Mouse (Mus musculus): ENCODE measurements around the gene Mtcp1. TPM values are rescaled to one million over a fixed set of nuclear protein-coding genes. Genes with fewer than 3 reads are reported as not detected.

The Mtcp1 gene
- polyA plus RNA-seq, 2 experiments = 4.5 to 5.7 TPM

DNA sequence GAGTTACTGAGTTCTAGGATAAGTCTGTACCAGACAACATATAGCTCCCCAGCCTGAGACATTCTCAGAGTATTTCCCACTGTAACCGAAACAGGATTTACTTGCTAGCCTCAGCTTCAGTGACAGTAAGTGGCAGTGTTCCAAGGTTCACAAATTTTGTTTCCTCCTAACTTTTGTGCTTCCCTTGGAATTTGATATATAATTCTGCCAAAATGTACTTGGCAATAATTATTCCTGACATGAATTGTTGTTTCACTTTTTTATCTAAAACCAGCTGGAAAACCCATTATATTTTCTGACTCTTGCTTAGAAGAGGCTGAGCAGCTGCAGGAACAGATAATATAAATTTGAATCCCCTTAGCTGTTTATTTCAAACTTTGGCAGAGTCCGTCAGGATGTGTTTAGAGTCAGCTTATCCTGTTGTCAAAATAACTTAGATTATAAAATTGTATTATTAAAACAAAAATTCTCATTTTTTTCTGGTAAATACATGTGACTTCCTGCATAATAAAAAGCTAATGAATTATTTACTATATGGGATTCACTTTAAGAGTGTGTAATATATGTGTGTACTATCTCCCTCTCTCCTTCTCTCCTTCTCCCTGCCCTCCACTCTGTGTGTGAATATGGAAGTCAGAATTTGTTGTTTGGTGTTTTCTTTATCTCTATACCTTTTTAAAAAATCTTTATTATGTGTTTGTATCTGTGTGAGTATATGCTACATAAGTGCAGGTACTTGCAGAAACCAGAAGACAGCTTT, 43.5 kb downstream of the Mtcp1 start:
- Histone ChIP-seq H3K27ac (no peak overlapping the region), H3K4me3 (ENCODE audit: insufficient read depth in 1 of 2, low read depth in 2 of 2, low read length in 2 of 2) (no peak overlapping the region), H3K9me3 (ENCODE audit: control insufficient read depth, low read length) (no peaks in the 10 kb centered on the region), H3K4me1 (replicated peaks; ENCODE audit: control insufficient read depth in 2 of 2, insufficient read depth in 2 of 2, low read length in 1 of 2) (no peaks in the 10 kb centered on the region), H3K4me2 (ENCODE audit: low read depth) (no peak overlapping the region), H3K36me3 (replicated peaks; ENCODE audit: control insufficient read depth, insufficient read depth, low read depth) (no peaks in the 10 kb centered on the region), H3K9ac (replicated peaks) (no peak overlapping the region), H3K27me3 (ENCODE audit: control insufficient read depth, insufficient read depth, low read length) (no peaks in the 10 kb centered on the region)
- DNase-seq (ENCODE audit: low read depth in 3 of 3, low spot score in 3 of 3) (no peak), ATAC-seq (ENCODE audit: insufficient read depth) (no peak)
- no peak for TF ChIP-seq EP300 (IDR thresholded peaks at IDR 0.05; ENCODE audit: low read depth)
- no peak for TF ChIP-seq CTCF (IDR thresholded peaks at IDR 0.05; ENCODE audit: low read depth)
- WGBS (ENCODE audit: insufficient replicate concordance) = 51% methylated on average over 2 of the region's 2 CpGs

DNA sequence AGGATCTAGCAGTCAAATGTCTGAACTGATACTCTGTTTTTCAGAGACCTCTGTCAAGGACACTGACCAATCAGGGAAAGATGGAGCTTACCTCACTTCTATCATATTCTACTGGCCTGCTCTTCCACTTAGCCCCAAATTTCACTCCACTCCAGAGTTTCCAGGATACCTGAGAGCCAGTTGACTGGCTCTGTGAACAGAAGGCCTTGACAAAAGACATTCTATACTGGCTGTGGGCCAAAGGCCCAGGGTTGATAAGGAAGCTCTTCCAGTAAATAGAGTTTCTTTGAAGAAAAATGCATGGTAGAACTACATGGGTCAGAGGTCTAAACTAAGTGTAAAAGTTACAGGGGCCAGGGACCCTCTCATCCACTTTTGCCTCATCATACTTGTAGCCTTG, 46.2 kb downstream of the Mtcp1 start:
- H3K4me2 ChIP-seq (ENCODE audit: low read depth) = no peak overlapping the region
- no peak for ATAC-seq (ENCODE audit: insufficient read depth)
- no peak overlapping the region for H3K9ac ChIP-seq (replicated peaks)
- H3K27ac ChIP-seq = no peak overlapping the region
- no peak for TF ChIP-seq EP300 (IDR thresholded peaks at IDR 0.05; ENCODE audit: low read depth)
- no peak for TF ChIP-seq CTCF (IDR thresholded peaks at IDR 0.05; ENCODE audit: low read depth)
- no peaks in the 10 kb centered on the region for H3K9me3 ChIP-seq (ENCODE audit: control insufficient read depth, low read length)
- no peaks in the 10 kb centered on the region for H3K27me3 ChIP-seq (ENCODE audit: control insufficient read depth, insufficient read depth, low read length)
- no peaks in the 10 kb centered on the region for H3K36me3 ChIP-seq (replicated peaks; ENCODE audit: control insufficient read depth, insufficient read depth, low read depth)
- DNase-seq (ENCODE audit: low read depth in 3 of 3, low spot score in 3 of 3) = no peak
- no peaks in the 10 kb centered on the region for H3K4me1 ChIP-seq (replicated peaks; ENCODE audit: control insufficient read depth in 2 of 2, insufficient read depth in 2 of 2, low read length in 1 of 2)
- H3K4me3 ChIP-seq (ENCODE audit: insufficient read depth in 1 of 2, low read depth in 2 of 2, low read length in 2 of 2) = no peak overlapping the region

Other genes with a start within 250 kb of the Mtcp1 start
- gene Fundc2, start 34.2 kb downstream of the Mtcp1 start, polyA plus RNA-seq (2012; rRNA removed) = 5.7 and 10.9 TPM in 2 replicates
- gene Fundc2, start 34.2 kb downstream of the Mtcp1 start, polyA plus RNA-seq (2014; fragmentation: Nextera tagmentation; extraction: Ambion mirVana) = 42.2 and 44.8 TPM in 2 replicates
- gene F8, start 34.0 kb downstream of the Mtcp1 start, polyA plus RNA-seq (2012; rRNA removed) = 0.21 and 0.46 TPM in 2 replicates
- 1.8 and 2.8 TPM in 2 replicates for gene F8, start 34.0 kb downstream of the Mtcp1 start, polyA plus RNA-seq (2014; fragmentation: Nextera tagmentation; extraction: Ambion mirVana)
- gene Cmc4, start within 50 bp of the Mtcp1 start, polyA plus RNA-seq (2012; rRNA removed) = 5.0 and 9.2 TPM in 2 replicates
- gene Cmc4, start within 50 bp of the Mtcp1 start, polyA plus RNA-seq (2014; fragmentation: Nextera tagmentation; extraction: Ambion mirVana) = 10.0 and 12.8 TPM in 2 replicates
- 5.2 and 11.0 TPM in 2 replicates for gene Brcc3, start within 50 bp of the Mtcp1 start, polyA plus RNA-seq (2012; rRNA removed)
- gene Brcc3, start within 50 bp of the Mtcp1 start, polyA plus RNA-seq (2014; fragmentation: Nextera tagmentation; extraction: Ambion mirVana) = 32.1 and 33.8 TPM in 2 replicates
- 13.6 and 24.9 TPM in 2 replicates for gene Vbp1, start 97.7 kb upstream of the Mtcp1 start, polyA plus RNA-seq (2012; rRNA removed)
- gene Vbp1, start 97.7 kb upstream of the Mtcp1 start, polyA plus RNA-seq (2014; fragmentation: Nextera tagmentation; extraction: Ambion mirVana) = 104 and 110 TPM in 2 replicates
- gene Rab39b, start 161.6 kb upstream of the Mtcp1 start, polyA plus RNA-seq (2012; rRNA removed) = 0.01 and 0.02 TPM in 2 replicates
- not detected in 2 replicates for gene Rab39b, start 161.6 kb upstream of the Mtcp1 start, polyA plus RNA-seq (2014; fragmentation: Nextera tagmentation; extraction: Ambion mirVana)

Data from liver, embryonic 14.5 days (tissue).